Mouse (Mus musculus) MN1 (cell line): Measurements from ENCODE around the gene Foxi2.

ENCODE experiments used
- DNase-seq: peaks from one replicate; pipeline ENCODE4 v3.0.0-alpha.2; 2016; ENCODE audit warnings: low spot score

Foxi2 gene

DNA sequence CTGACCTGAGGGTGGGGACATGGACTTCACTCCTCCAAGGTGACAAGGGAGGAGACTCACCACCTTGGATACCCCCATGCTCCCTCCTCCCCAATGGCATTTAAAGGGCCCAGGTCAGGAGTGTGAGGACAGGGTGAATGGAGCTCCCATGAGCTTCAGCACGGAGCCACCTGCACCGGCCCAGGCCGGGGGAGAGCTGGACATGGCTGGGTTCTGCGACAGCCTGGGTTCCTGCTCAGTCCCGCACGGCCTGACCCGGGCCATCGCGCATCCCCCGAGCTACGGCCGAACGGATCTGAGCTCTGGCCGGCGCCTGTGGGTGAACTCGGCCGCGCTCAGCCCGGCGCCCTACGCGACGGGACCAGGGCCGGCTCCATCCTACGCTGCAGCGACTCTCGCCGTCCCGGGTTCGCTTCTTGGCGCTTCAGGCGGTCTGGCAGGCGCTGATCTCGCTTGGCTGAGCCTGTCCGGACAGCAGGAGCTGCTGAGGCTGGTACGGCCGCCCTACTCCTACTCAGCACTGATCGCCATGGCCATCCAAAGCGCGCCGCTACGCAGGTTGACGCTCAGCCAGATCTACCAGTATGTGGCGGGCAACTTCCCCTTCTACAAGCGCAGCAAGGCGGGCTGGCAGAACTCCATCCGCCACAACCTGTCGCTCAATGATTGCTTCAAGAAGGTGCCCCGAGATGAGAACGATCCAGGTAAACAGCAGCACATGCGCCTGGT, at the start of gene Foxi2:
Foxi2 (plus strand) TSS at position 72 of the 729 bp plus-strand sequence.
- no peak for DNase-seq

GRCm38 (mm10) chr7:135364606-135365005, 45.5 kb upstream of the Foxi2 start:
- no peak for DNase-seq

- no peak for DNase-seq
Observed at GRCm38 (mm10) chr7:135376048-135376447, 34.1 kb upstream of the Foxi2 start.

- no peak for DNase-seq
Observed at GRCm38 (mm10) chr7:135376932-135377331, 33.2 kb upstream of the Foxi2 start.

DNA sequence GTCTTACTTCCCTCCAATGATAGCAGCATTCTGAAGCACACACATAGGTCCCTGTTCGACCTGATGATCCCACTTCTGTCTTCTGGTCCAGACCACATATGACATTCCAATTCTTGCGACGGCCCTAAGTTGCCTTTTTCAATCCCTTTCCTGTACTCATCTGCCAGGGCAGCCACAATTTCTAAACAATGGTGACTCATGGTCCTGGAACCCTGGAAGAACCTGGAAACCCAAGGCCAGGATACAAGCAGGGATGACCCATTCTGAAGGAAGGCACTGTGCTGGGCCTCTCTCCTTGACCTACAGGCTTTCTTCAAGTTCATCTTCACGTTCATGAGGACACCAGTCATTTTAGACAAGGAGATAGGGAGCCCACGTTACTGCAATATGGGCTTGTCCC, 31.8 kb upstream of the Foxi2 start:
- DNase-seq = no peak

- DNase-seq = no peak
Observed at GRCm38 (mm10) chr7:135389039-135389438, 21.1 kb upstream of the Foxi2 start.

- no peak for DNase-seq
Observed at GRCm38 (mm10) chr7:135392949-135393542, 17.1 kb upstream of the Foxi2 start.

GRCm38 (mm10) chr7:135394436-135394835, 15.7 kb upstream of the Foxi2 start:
- no peak for DNase-seq

- no peak for DNase-seq
Observed at GRCm38 (mm10) chr7:135395242-135395641, 14.9 kb upstream of the Foxi2 start.

- DNase-seq = no peak
Observed at GRCm38 (mm10) chr7:135397096-135397495, 13.0 kb upstream of the Foxi2 start.

GRCm38 (mm10) chr7:135397874-135398273, 12.2 kb upstream of the Foxi2 start:
- DNase-seq = no peak

GRCm38 (mm10) chr7:135403416-135403815, 6.7 kb upstream of the Foxi2 start:
- peak; percentile 60 for DNase-seq

DNA sequence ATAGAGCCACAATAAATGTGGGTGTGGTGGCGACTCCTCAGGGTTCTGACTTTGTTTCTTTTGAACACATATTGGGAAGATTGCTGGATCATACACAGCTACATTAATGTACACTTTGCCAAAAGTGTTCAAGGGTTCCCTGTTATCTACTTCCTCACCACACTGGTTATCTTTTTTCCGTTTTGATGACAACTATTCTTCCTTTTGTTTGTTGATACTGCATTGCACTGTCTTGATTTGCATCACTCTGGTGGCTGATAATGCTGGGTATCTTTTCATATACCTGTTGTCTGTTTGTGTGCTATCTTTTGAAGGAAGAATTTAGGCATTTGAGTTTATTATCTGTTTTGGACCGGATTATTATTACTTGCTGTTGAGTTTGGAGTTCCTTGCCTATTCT, 3.3 kb upstream of the Foxi2 start:
- no peak for DNase-seq

GRCm38 (mm10) chr7:135408501-135408900, 1.6 kb upstream of the Foxi2 start:
- DNase-seq = no peak

DNA sequence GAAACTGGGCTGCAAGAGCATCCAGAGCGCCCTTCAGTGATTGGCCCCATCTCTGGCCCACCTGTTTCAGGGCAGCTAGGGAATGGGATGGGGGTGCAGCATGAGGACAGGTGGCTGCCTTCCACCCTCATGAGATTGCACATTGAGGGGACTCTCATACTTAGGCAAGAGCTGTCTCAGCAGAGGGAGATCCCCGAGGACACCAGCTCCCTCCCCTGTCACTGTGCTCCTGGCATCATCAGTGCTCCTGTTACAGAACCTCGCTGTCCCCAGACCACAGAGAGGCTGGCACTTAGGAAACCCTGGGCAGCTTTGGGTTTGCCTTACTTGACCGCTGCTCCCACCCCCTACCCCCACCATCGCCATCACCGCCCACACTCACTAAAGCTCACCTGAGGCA, 2.2 kb downstream of the Foxi2 start:
- no peak for DNase-seq

DNA sequence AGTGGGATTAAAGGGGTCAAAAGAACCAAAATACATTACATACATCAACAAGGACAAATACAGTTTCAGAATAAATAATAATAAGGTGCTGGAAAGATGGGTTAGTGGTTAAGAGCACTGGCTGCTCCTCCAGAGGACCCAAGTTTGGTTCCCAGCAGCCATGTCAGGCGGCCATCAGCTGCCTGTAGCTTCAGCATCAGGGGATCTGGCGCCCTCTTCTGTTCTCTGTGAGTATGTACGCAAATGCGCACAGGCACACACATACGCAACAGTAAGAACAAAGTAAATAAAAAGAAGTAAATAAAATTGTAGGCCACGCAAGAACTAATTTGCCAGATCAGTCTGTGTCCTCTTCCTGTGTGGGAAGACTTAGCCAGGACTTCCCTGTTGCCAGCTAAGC, 18.7 kb downstream of the Foxi2 start:
- DNase-seq = no peak

DNA sequence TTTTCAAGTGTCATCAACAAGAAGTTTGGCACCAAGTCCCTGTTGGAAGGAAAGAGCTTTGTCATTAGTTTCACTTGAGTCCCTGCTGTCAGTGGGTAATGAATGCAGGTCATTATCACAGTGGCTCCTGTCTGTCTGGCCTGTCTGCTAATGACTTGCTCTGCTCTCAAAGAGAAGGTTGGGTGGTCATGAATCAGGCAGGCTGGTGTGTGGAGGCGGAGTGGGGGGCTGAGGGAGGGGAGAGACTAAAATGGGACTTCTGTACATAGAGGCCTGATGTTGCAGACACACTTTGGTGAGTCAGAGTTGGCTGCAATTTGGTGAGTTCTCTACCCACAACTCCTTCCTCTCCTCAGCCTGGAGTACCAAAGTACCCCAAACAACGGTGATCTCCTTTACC, 20.8 kb downstream of the Foxi2 start:
- no peak for DNase-seq

DNA sequence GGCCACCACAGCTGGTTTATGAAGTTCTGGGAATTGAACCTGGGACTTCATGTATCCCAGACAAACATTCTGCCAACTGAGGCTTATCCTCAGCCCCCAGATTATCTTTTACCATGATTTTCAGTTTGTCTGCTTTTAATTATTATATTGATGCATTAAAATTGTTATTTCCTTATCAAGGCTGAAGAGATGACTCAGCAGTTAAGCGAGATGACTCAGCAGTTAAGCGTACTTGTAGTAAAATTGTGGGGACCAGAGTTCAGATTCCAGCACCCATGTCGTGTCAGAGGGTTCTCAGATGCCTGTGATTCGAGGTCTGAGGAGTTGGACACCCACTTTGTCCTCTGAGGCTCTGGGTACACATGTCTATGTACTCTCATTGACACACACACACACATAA, 33.8 kb downstream of the Foxi2 start:
- no peak for DNase-seq

DNA sequence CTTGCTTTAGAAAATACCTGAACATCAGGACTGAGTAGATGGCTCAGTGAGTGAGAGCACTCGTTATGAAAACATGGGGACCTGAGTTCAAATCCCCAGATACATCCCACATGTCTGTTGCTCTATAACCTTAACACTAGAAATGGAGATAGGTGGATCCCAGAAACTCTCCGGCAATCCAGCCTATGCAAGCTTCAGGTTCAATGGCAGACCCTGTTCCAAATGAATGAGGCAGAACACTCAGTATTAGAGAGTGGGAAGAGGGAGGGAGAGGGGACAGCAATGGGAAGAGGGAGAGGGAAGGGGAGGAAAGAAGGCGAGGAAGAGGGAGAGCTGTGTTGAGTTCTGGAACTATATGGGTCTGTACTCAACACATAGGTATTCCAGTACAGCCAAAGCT, 41.2 kb downstream of the Foxi2 start:
- no peak for DNase-seq

DNA sequence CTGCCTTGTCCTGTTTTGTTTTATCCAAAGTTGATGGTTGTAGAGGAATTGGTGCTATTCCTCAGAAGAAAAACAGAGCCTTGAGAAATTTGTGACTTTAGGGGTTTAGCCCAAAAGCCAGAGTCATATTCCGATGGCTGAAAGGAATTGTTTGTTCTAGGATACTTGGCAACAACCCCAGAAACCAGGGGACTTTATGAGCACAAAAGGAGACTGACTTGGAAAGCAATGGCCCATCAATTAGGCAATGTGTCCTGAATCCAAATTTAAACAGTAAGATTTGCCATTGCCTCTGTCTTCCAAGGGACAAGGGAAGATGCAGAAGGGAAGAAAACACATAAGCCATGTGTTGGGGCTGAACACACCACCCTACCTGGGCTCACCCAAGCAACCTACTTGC, 42.3 kb downstream of the Foxi2 start:
- DNase-seq = no peak

DNA sequence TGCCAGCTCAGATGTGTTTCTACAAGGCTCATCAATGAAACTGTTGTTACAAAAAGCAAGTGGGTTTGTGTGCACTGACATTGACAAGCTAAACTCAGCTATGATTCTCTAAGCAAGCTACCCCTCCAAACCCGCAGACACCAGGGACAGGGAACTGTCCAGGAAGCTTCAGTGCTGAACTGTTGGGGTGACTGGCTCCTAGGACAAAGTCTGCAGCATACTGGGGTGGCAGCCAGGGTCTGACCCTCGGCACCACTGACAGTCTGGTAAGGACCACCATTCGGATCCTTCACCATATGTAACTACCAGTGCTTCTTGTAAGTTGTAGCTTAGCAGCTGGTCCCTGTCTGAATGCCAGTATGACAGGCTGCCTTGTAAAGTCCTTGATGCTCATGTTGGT, 43.6 kb downstream of the Foxi2 start:
- no peak for DNase-seq
